Mouse (Mus musculus) cerebellum, adult 2 months (tissue): ENCODE data around the gene Eya2.

Experiments used
- CTCF ChIP-seq: fragments of 200-500 bp; IDR thresholded peaks from 2 replicates; pipeline ENCODE4 v1.5.1; 2011; ENCODE audit warnings: low read depth, mild to moderate bottlenecking, control low read depth, low read length, moderate library complexity, borderline replicate concordance; ENCODE audit not compliant: insufficient read depth
- POLR2A ChIP-seq: fragments of 200-500 bp; IDR thresholded peaks from 2 replicates; pipeline ENCODE4 v1.6.1; 2011; ENCODE audit warnings: low read length, control low read depth, borderline replicate concordance; ENCODE audit not compliant: insufficient read depth

DNA sequence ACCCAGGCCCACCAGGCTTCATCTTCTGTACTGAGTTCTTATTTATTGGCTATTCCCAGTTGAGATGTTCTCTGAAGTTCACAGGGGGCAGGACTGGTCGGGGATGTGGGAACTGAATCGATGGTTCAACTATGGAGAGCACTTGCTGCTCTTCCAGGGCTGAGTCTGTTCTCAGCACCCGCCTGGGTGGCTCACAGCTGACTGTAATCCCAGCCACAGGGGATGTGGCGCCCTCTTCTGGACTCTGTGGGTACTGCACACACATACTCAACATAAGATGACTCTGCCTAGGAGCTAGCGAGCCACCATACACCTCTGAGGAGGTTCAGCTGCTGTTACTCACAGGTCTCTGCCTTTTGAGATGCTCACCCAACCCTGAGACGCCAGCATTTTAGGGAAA, 121.9 kb downstream of the Eya2 start:
- TF ChIP-seq CTCF, result peak; percentile 47; the same call in 1 of the 2 replicates
- TF ChIP-seq POLR2A, result no peak
